Mouse (Mus musculus) gastrocnemius, postnatal 25 days (tissue): ENCODE results near the gene Oaz3. TPM values are rescaled to one million over a fixed set of nuclear protein-coding genes. Genes with fewer than 3 reads are reported as not detected.

ENCODE experiments used
- DNase-seq: peaks from one replicate; pipeline ENCODE4 v3.0.0; 2022
- total RNA-seq, 2 experiments: library from RNA; stranded (reverse); gene quantifications; 1 replicate in 1 of 2; 2 replicates in 1 of 2; pipeline ENCODE4 v1.2.3; 2021

The Oaz3 gene
- total RNA-seq, 2 experiments from 2014 or later: not detected

DNA sequence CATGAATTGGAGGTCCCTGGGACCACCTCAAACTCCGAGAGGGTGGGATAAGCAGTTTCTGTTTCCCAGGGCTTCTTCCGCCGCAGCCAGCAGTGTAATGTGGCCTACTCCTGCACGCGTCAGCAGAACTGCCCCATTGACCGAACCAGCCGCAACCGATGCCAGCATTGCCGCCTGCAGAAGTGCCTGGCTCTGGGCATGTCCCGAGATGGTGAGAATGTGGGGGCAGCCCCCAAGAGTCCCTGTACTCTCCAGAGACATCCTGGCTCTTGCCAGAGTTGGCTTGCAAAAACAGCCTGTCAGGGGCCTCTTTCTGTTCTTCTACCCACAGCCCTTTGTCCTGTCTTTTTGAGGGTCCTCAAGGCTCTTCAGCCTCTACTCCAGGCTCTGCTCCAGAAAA lies 56.3 kb downstream of the Oaz3 start:
- DNase-seq: no peak

DNA sequence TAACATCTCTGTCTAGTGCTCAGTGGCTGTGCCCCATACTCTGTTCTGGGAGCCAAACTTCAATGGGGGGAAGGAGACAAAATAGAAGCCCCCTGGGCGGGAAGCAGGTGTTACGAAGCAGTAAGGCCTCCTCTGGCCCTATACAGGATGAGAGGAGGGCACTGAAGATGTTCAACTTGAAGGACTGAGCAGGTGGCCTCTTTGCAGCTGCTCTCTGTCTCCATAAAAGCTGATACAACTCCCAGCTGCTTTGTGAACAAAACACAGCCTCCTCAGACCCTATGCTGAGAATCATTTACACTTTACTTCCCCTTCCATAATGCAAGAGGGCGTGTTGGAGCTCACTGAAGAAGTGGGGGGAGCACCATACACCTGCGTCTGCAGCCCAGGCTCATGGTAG lies 57.0 kb downstream of the Oaz3 start:
- no peak for DNase-seq

DNA sequence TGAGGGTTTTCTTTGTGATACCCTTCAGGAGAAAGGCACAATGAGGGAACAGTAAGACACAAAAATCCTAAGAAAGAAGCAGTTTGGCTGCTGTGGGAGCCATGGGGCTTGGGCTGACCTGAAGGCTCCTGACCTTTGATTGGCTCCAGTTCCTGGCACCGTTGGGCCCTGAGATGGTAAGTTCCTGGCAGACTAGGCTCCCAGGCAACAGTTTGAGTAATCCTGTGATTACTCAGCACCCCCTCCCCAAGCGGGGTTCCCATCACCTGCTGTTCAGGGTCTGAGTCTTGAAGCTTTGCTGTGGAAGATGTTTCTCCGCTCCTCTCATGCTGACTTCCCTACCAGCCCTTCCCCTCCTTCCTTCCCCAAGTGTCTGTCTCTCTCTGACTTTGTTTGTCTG lies 60.2 kb downstream of the Oaz3 start:
- DNase-seq: no peak

Other genes with a start within 250 kb of the Oaz3 start
- not detected for gene Gm5286, start 247.2 kb downstream of the Oaz3 start, total RNA-seq
- gene Gm4778, start 179.9 kb downstream of the Oaz3 start, total RNA-seq: not detected
- 1 to 10 TPM; 8.1 to 8.2 TPM for gene Them4, start 133.8 kb downstream of the Oaz3 start, total RNA-seq
- gene Them5, start 101.8 kb downstream of the Oaz3 start, total RNA-seq: under 1 TPM in 1 of 2 experiments, not detected in 1; 0.28 TPM
- gene C2cd4d, start 81.5 kb downstream of the Oaz3 start, total RNA-seq: not detected
- 10 to 100 TPM; 43.8 to 52.8 TPM for gene Rorc, start 71.1 kb downstream of the Oaz3 start, total RNA-seq
- under 1 TPM; 0.11 to 0.13 TPM for gene Lingo4, start 45.4 kb downstream of the Oaz3 start, total RNA-seq
- 1 to 10 TPM; 1.5 to 2.0 TPM for gene Tdrkh, start 30.6 kb downstream of the Oaz3 start, total RNA-seq
- 10 to 100 TPM; 35.6 to 39.1 TPM for gene Mrpl9, start 597 bp downstream of the Oaz3 start, total RNA-seq
- not detected for gene Celf3, start 34.4 kb upstream of the Oaz3 start, total RNA-seq
- gene Riiad1, start 36.4 kb upstream of the Oaz3 start, total RNA-seq: 1 to 10 TPM; 4.6 to 4.9 TPM
- gene Snx27, start 138.8 kb upstream of the Oaz3 start, total RNA-seq: 10 to 100 TPM; 25.6 to 27.1 TPM
- not detected for gene Gm10972, start 199.2 kb upstream of the Oaz3 start, total RNA-seq
- gene Tuft1, start 215.0 kb upstream of the Oaz3 start, total RNA-seq: under 1 TPM; 0.59 to 0.87 TPM
- 1 to 10 TPM; 1.5 to 2.8 TPM for gene Selenbp2, start 249.6 kb upstream of the Oaz3 start, total RNA-seq